Mouse (Mus musculus) olfactory bulb, adult 2 months (tissue): Measurements from ENCODE around the gene Haus4.

ENCODE experiments used
- CTCF ChIP-seq: fragments of 200-500 bp; IDR thresholded peaks from 2 replicates; pipeline ENCODE4 v1.5.1; 2012; ENCODE audit warnings: low read depth, mild to moderate bottlenecking, low read length, moderate library complexity; ENCODE audit not compliant: insufficient read depth
- POLR2A ChIP-seq: fragments of 200-500 bp; IDR thresholded peaks from 2 replicates; pipeline ENCODE4 v1.6.1; 2012; ENCODE audit warnings: mild to moderate bottlenecking, low read depth, low read length, moderate library complexity; ENCODE audit not compliant: insufficient read depth

GRCm38 (mm10) chr14:54553975-54554769, at the start of gene Haus4:
- peak; percentile 44; the same call in 1 of the 2 replicates for TF ChIP-seq CTCF
- peak; percentile 35; the same call in 1 of the 2 replicates for TF ChIP-seq POLR2A
